Mouse (Mus musculus): ENCODE data around the gene Slc17a7. TPM values are rescaled to one million over a fixed set of nuclear protein-coding genes. Genes with fewer than 3 reads are reported as not detected.
A peak's percentile ranks its signal among the peaks of the same experiment; 100 is the strongest.

Slc17a7 gene
- polyA plus RNA-seq, 1 experiment from 2014 or later: 0.19 TPM

DNA sequence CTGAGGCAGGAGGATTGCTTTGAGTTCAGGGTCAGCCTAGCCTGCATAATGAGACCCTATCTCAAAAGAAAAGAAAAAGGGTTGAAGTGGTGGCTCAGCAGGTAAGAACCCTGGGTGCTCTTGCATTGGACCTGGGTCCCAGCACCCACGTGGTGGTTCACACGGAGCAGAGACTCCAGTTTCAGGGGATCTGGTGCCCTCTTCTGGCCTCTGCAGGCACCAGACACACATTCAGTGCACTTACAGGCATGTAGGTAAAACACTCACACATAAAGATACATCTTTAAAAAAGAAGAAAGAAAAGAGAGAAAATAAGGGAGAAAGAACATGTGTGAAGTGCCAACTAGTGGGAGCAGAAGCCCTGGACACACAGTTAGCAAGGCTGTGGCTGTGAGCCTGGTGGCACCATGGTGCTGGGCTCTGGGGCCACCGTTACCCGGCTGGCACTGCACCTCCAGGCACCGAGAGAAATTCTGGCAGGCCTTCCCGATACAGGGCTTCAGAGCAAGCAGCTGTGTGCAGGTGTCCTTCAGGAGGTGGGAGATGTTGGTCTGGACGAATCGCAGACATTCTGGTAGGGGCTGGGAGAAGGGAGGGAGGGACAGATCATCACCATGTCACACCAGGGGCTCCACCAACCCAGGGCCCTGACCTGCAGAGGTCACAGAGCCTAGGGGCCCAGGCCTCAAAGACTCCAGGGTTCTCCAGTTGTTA is 30.1 kb upstream of the Slc17a7 start:
- no peaks in the 10 kb centered on the region for H3K27me3 ChIP-seq
- in situ Hi-C loops (cut with MboI; ENCODE audit: low pct_unique_long_range_greater_than_20kb): no loop called here
- DNase-seq (ENCODE audit: low read depth, low spot score) (no peak), ATAC-seq (no peak)
- ChIA-PET CTCF (interaction anchor here (1.6 kb wide), 1 partner anchor 9 kb away, joined by 4 read pairs; no protein-coding TSS in a partner anchor), POLR2A (no interaction called here)
- TF ChIP-seq CTCF (IDR thresholded peaks at IDR 0.05): no peak

GRCm38 (mm10) chr7:45134544-45135026 is 29.2 kb upstream of the Slc17a7 start:
- in situ Hi-C loops (cut with MboI; ENCODE audit: low pct_unique_long_range_greater_than_20kb): no loop called here
- POLR2A ChIA-PET: no interaction called here
- ATAC-seq (no peak), DNase-seq (ENCODE audit: low read depth, low spot score) (no peak)
- CTCF ChIA-PET: interaction anchor here (1.6 kb wide), 1 partner anchor 8 kb away, joined by 4 read pairs; no protein-coding TSS in a partner anchor
- no peak for TF ChIP-seq CTCF (IDR thresholded peaks at IDR 0.05)
- no peaks in the 10 kb centered on the region for H3K27me3 ChIP-seq

DNA sequence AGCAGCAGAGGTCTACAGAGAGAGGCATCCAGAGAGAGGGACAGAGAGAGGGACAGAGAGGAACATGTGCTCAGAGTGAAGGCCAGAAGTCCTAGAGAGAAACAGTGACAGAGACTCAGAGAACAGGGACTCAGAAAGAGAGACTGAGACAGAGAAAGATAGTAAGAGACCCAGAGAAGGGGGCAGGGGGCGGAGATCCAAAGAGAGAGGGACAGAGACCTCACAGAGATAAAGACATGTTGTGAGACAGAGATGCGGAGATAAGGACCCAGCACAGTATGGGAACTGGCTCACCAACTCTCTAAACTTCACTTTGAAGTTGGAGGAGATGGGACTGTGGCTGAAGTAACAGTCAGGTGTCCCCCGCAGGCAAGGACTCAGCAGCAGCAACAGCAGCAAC is 28.4 kb upstream of the Slc17a7 start:
- H3K27me3 ChIP-seq: no peaks in the 10 kb centered on the region
- TF ChIP-seq CTCF (IDR thresholded peaks at IDR 0.05): no peak
- CTCF ChIA-PET: interaction anchor here (1.6 kb wide), 1 partner anchor 8 kb away, joined by 4 read pairs; no protein-coding TSS in a partner anchor
- no peak for DNase-seq (ENCODE audit: low read depth, low spot score)
- POLR2A ChIA-PET: no interaction called here
- ATAC-seq: no peak
- in situ Hi-C loops (cut with MboI; ENCODE audit: low pct_unique_long_range_greater_than_20kb): no loop called here

- no peak for TF ChIP-seq CTCF (IDR thresholded peaks at IDR 0.05)
- H3K27me3 ChIP-seq: no peaks in the 10 kb centered on the region
- DNase-seq (ENCODE audit: low read depth, low spot score) (no peak), ATAC-seq (peak; percentile 79)
- in situ Hi-C loops (cut with MboI; ENCODE audit: low pct_unique_long_range_greater_than_20kb): no loop called here
- ChIA-PET CTCF (interaction anchor here (1.1 to 2.8 kb wide), 5 partner anchors 11 to 55 kb away, joined by 3 to 10 read pairs (median 4); partner anchors contain the start of genes Aldh16a1, Pih1d1 and Rps11), POLR2A (interaction anchor here (0.7 kb wide), 1 partner anchor 120 kb away, joined by 3 read pairs; the partner anchor contains the start of gene Scaf1)
These were observed 27.7 kb upstream of the Slc17a7 start, which contains the start of the genes Gm45713 and Flt3l for GRCm38 (mm10) chr7:45135993-45136567. Gene Gm45713 (minus strand): TSS chr7:45136231. Gene Flt3l (minus strand): TSS chr7:45136432.

DNA sequence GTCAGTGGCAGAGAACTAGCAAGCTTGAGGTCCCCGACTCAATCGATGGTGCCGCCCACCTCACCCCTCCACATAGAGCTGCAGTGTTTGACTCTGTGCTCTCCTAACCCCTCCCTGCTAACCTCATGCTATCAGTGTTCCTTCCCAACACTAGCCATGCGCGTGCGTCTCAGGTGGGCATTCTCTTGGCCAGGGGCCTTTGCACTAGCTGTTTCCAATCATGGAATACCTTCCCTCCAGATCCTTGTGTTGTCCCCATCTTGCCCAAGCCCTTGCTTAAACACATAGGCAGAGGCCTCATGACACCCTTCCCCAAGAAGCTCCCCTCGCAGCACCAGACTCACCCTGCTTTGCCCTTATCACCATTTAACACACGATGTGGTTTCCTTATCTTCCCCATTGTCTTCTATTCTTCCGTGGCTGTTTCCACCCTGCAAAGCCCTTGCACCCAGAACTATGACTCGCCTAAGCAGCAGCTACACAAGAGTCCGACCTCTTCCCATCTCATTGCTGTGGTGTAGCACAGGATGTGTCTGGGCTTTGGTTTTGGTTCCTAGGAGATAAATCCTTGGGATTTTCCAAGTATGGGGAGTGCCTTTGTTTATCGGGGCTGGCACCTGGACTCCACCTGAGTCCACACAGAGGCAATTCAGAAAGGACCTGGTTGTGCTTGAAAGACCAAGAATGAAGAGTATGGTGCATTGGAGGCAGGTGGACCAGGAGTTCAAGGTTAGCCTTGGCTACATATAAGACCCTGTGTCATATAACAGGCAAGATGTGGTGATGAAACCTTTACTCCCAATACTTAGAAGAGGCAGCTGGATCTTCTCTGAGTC is 26.4 kb upstream of the Slc17a7 start:
- ATAC-seq (no peak), DNase-seq (ENCODE audit: low read depth, low spot score) (no peak)
- TF ChIP-seq CTCF (IDR thresholded peaks at IDR 0.05): no peak
- POLR2A ChIA-PET: no interaction called here
- CTCF ChIA-PET: interaction anchor here (1.3 to 2.8 kb wide), 4 partner anchors 14 to 57 kb away, joined by 4 to 10 read pairs (median 6); partner anchors contain the start of genes Aldh16a1, Pih1d1 and Rps11
- H3K27me3 ChIP-seq: no peaks in the 10 kb centered on the region
- in situ Hi-C loops (cut with MboI; ENCODE audit: low pct_unique_long_range_greater_than_20kb): no loop called here

GRCm38 (mm10) chr7:45138403-45138802 is 25.3 kb upstream of the Slc17a7 start:
- H3K27me3 ChIP-seq: no peaks in the 10 kb centered on the region
- ChIA-PET POLR2A (no interaction called here), CTCF (interaction anchor here (1.5 to 2.8 kb wide), 2 partner anchors 13 to 15 kb away, joined by 4 to 10 read pairs; partner anchors contain the start of genes Aldh16a1 and Pih1d1)
- in situ Hi-C loops (cut with MboI; ENCODE audit: low pct_unique_long_range_greater_than_20kb): no loop called here
- DNase-seq (ENCODE audit: low read depth, low spot score) (no peak), ATAC-seq (no peak)
- TF ChIP-seq CTCF (IDR thresholded peaks at IDR 0.05): no peak

- no peak for TF ChIP-seq CTCF (IDR thresholded peaks at IDR 0.05)
- ATAC-seq (no peak), DNase-seq (ENCODE audit: low read depth, low spot score) (no peak)
- ChIA-PET CTCF (no interaction called here), POLR2A (no interaction called here)
- no peaks in the 10 kb centered on the region for H3K27me3 ChIP-seq
- in situ Hi-C loops (cut with MboI; ENCODE audit: low pct_unique_long_range_greater_than_20kb): no loop called here
These were observed 23.6 kb upstream of the Slc17a7 start for GRCm38 (mm10) chr7:45139904-45140723.

DNA sequence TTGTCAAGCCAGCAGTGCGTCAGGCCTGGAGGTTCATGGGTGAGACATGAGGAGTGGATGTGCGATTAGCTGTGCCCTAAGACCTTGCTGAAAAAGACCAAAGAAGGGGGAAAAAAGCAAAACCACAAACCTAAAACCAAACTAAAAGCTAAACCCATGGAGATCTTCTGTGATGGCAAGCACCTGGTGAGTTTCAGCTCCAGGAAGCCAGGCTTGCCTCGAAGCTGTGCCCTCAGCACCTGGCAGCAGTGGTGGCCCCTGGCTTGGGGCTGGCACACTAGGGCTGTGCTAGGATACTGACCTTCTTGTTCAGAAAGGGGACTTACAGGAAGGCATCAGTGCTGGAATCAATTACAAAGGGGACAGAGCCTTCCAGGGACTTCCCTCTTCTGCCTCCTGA is 22.4 kb upstream of the Slc17a7 start:
- no peak for DNase-seq (ENCODE audit: low read depth, low spot score)
- ChIA-PET POLR2A (no interaction called here), CTCF (no interaction called here)
- in situ Hi-C loops (cut with MboI; ENCODE audit: low pct_unique_long_range_greater_than_20kb): no loop called here
- no peak for TF ChIP-seq CTCF (IDR thresholded peaks at IDR 0.05)
- H3K27me3 ChIP-seq: no peaks in the 10 kb centered on the region
- ATAC-seq: no peak

- in situ Hi-C loops (cut with MboI; ENCODE audit: low pct_unique_long_range_greater_than_20kb): no loop called here
- H3K27me3 ChIP-seq: no peaks in the 10 kb centered on the region
- DNase-seq (ENCODE audit: low read depth, low spot score) (no peak), ATAC-seq (no peak)
- CTCF ChIA-PET: no interaction called here
- no peak for TF ChIP-seq CTCF (IDR thresholded peaks at IDR 0.05)
- POLR2A ChIA-PET: no interaction called here
These were observed 21.8 kb upstream of the Slc17a7 start for GRCm38 (mm10) chr7:45141914-45142313.

Measured in Patski (cell line).